Mouse (Mus musculus) heart, embryonic 11.5 days (tissue): ENCODE data around the gene Traip. TPM values are rescaled to one million over a fixed set of nuclear protein-coding genes. Genes with fewer than 3 reads are reported as not detected.

ENCODE experiments used
- ATAC-seq: fragments of 200-750 bp; cut with Nextera tagmentation; replicated peaks from 2 replicates; pipeline ENCODE4 v1.8.0; 2017; ENCODE audit warnings: moderate library complexity; ENCODE audit not compliant: insufficient number of reproducible peaks, low FRiP score, low TSS enrichment
- H3K27ac ChIP-seq: fragments of 300-500 bp; sonication (generic); 2 replicates; pipeline ENCODE4 v1.5.1; 2014; ENCODE audit warnings: mild to moderate bottlenecking, low read depth, low read length
- H3K27me3 ChIP-seq: fragments of 300-500 bp; sonication (generic); 2 replicates; pipeline ENCODE4 v1.6.1; 2014; ENCODE audit warnings: mild to moderate bottlenecking, low read length, mixed read lengths; ENCODE audit not compliant: control insufficient read depth, insufficient read depth
- H3K36me3 ChIP-seq: fragments of 300-500 bp; sonication (generic); 2 replicates; pipeline ENCODE4 v1.6.1; 2014; ENCODE audit warnings: mild to moderate bottlenecking, low read length, moderate library complexity, mixed read lengths; ENCODE audit not compliant: control insufficient read depth, insufficient read depth
- H3K4me1 ChIP-seq: fragments of 300-500 bp; sonication (generic); 2 replicates; pipeline ENCODE4 v1.6.1; 2014; ENCODE audit warnings: low read length; ENCODE audit not compliant: control insufficient read depth, insufficient read depth
- H3K4me2 ChIP-seq: fragments of 300-500 bp; sonication (generic); 2 replicates; pipeline ENCODE4 v1.6.1; 2014; ENCODE audit warnings: mild to moderate bottlenecking, moderate library complexity
- H3K4me3 ChIP-seq: fragments of 300-500 bp; sonication (generic); 2 replicates; pipeline ENCODE4 v1.5.1; 2014; ENCODE audit warnings: low read depth, low read length
- H3K9ac ChIP-seq: fragments of 300-500 bp; sonication (generic); 2 replicates; pipeline ENCODE4 v1.6.1; 2014; ENCODE audit warnings: mild to moderate bottlenecking, low read depth, low read length, moderate library complexity
- H3K9me3 ChIP-seq: fragments of 300-500 bp; sonication (generic); replicated peaks from 2 replicates; pipeline ENCODE4 v1.6.1; 2016; ENCODE audit warnings: low read length; ENCODE audit not compliant: control insufficient read depth
- WGBS: fragments of 180-500 bp; shearing (Covaris S2); extraction: QIAGEN DNeasy Blood & Tissue Kit; methylation state at CpG from one replicate; pipeline ENCODE4 v1.1.7; 2014; ENCODE audit not compliant: insufficient replicate concordance; 5-methylcytosine and 5-hydroxymethylcytosine counted together
- polyA plus RNA-seq: library from polyadenylated mRNA; unstranded; fragments of >200 nt; fragmentation: Nextera tagmentation; extraction: Ambion mirVana; gene quantifications from 2 replicates; pipeline ENCODE4 v1.2.1, GENCODE M21; 2014

Traip gene
- polyA plus RNA-seq, 1 experiment from 2014 or later = 14.5 TPM

DNA sequence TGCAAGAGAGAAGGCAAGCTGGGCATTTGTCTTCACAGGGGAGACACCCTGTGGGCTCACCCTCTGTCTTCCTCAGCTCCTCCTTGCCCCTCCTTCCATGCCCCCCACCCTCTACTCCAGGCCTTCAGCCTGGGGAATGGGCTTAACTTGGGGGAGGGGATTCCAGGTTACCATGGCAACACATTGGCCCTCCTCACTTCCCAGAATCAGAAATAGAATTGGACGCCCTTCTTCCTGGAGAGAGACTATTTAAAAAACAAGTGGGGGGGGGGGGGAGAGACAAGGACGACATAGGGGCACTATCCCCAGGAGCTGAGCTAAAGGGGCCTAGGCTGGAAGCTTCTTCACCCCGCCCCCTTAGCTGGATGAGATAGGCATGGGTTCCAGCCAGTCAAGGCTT lies 24.7 kb upstream of the Traip start:
- no peak overlapping the region for H3K9ac ChIP-seq
- H3K4me3 ChIP-seq = no peak overlapping the region
- no peak overlapping the region for H3K4me2 ChIP-seq
- ATAC-seq = no peak
- no peak overlapping the region for H3K27ac ChIP-seq
- WGBS = 45% methylated on average over 3 of the region's 3 CpGs
- no peaks in the 10 kb centered on the region for H3K9me3 ChIP-seq
- peaks cover 31% of the 10 kb centered on the region for H3K4me1 ChIP-seq
- no peaks in the 10 kb centered on the region for H3K27me3 ChIP-seq
- H3K36me3 ChIP-seq = no peaks in the 10 kb centered on the region

DNA sequence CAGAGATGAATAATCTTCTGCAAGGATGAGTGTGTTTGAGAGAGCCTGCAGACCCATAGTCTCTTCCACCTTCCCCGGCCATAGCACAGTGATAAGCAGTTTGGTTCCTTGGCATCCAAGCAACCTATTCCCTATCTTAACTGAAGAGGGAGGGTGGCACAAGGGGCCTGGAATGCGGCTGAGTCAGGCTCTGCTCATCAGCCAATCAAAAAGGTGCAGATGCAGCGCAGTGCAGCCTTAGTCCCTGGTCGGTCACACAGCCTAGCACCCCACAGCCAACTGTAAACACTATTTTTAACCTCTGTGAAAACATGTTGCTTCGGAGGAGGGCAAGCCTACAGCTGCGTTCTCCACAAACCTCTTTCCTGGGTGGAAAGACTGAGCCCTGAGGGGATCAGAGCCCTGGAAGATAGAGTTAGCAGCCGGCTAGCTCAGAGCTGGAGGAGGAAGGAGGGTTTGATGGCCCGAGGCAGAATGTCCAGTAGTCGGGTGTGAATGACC lies 23.0 kb upstream of the Traip start:
- no peak overlapping the region for H3K9ac ChIP-seq
- no peak overlapping the region for H3K4me3 ChIP-seq
- H3K27me3 ChIP-seq = no peaks in the 10 kb centered on the region
- 20% methylated on average over 9 of the region's 9 CpGs for WGBS
- no peaks in the 10 kb centered on the region for H3K9me3 ChIP-seq
- peak overlapping the region; percentile 29; the same call in 1 of the 2 replicates for H3K27ac ChIP-seq
- peaks cover 31% of the 10 kb centered on the region for H3K4me1 ChIP-seq
- ATAC-seq = no peak
- no peaks in the 10 kb centered on the region for H3K36me3 ChIP-seq
- no peak overlapping the region for H3K4me2 ChIP-seq

DNA sequence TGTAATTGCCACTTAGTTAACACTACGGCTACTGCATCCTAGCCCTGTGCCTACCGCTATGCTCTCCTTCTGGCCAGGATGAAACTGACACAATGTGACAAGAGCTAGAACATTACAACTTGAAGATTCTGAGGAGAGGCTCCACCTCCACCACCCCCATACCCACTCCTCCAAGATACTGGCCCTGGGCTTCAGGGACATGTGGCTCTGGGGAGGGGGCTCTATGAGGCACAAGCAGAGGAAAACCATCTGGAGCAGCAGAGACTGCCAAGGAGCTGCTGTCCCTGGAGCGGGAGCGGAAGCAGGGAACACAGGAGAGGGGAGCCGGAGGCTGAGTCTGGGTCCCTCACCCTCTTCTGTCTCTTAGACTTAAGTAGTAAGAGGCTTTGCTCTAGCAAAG lies 22.2 kb upstream of the Traip start:
- WGBS = 56% methylated on average over 5 of the region's 5 CpGs

DNA sequence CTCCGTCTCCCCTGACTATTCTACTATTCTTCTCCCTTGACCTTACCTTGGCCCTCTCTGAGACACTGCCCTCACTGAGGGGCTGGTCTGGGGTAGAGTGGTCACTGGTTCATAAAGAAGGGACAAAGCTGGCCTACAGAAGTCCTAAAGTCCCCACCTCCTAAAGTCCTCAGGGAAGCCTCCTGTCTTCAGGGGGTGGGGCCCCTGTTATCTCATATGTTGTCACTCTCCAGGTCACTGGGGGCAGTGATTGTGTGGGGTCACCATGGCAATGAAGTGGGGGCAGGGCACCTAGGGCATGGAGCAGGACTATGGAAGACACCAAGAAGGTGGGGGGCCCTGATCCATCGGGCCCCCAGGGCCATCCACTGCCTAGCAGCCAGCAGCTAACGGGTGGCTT lies 21.8 kb upstream of the Traip start, which contains the start of gene Actl11:
Gene Actl11 (plus strand): TSS at position 301 of the 400 bp plus-strand sequence.
- H3K4me2 ChIP-seq = no peak within 1 kb of the TSS
- no peak for ATAC-seq
- no peaks in the 10 kb centered on the region for H3K27me3 ChIP-seq
- H3K27ac ChIP-seq = peak within 1 kb of the TSS; percentile 29; the same call in 1 of the 2 replicates
- H3K4me1 ChIP-seq = peaks cover 31% of the 10 kb centered on the region
- H3K9me3 ChIP-seq = no peaks in the 10 kb centered on the region
- WGBS = 62% methylated on average over 3 of the region's 3 CpGs
- H3K9ac ChIP-seq = no peak within 1 kb of the TSS
- no peak within 1 kb of the TSS for H3K4me3 ChIP-seq
- no peaks in the 10 kb centered on the region for H3K36me3 ChIP-seq

More for the DNA sequence above, 22.2 kb upstream of the Traip start:
- no peaks in the 10 kb centered on the region for H3K27me3 ChIP-seq
- H3K27ac ChIP-seq = no peak overlapping the region
- H3K36me3 ChIP-seq = no peaks in the 10 kb centered on the region
- H3K9ac ChIP-seq = no peak overlapping the region
- ATAC-seq = no peak
- no peak overlapping the region for H3K4me2 ChIP-seq
- H3K4me1 ChIP-seq = peaks cover 31% of the 10 kb centered on the region
- no peaks in the 10 kb centered on the region for H3K9me3 ChIP-seq
- no peak overlapping the region for H3K4me3 ChIP-seq

DNA sequence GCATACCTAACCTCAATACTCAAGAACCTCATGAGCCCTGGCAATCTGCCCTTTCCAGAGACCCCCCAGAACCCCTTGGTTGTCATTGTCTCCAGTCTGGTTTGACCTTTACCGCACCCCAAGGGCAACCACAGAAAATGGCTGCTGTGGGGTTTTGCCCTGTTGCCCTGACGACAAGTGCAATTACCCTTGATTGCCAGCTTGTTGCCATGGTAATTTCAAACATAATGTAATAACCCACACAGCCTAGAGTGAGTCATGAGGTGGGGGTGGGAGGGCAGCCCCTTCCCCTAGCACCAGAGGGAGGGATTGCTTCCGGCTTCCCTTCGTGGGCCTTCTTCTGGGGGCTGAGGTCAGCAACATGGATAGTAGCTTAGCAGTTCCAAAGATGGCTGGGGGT lies 17.7 kb upstream of the Traip start:
- Histone ChIP-seq H3K9ac (no peak overlapping the region), H3K4me3 (no peak overlapping the region), H3K36me3 (no peaks in the 10 kb centered on the region), H3K9me3 (no peaks in the 10 kb centered on the region), H3K27ac (no peak overlapping the region), H3K27me3 (peaks cover 32% of the 10 kb centered on the region), H3K4me1 (peaks cover 26% of the 10 kb centered on the region), H3K4me2 (no peak overlapping the region)
- ATAC-seq = no peak
- WGBS = 77% methylated on average over 4 of the region's 4 CpGs

DNA sequence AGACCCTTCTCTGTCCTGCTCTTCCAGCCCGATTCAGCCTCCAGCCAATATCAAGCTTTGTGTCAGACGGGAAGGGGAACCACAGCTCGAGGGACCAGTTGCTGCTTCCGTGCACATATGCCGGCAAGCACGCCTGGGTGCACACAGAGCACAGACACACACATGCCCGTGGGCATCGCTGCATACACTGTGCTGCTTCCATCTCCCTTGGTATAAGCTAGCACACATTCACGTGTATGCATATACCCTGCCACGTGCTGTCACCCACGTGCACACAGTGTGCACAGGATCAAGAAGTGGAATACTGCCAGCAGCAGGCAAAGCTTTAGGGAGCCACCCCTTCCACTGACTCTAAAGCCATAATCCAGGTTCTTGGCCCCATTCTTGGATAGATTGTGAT lies 15.8 kb upstream of the Traip start:
- 81% methylated on average over 11 of the region's 11 CpGs for WGBS
- Histone ChIP-seq H3K36me3 (no peaks in the 10 kb centered on the region), H3K9ac (no peak overlapping the region), H3K9me3 (no peaks in the 10 kb centered on the region), H3K4me1 (peaks cover 12% of the 10 kb centered on the region), H3K4me3 (no peak overlapping the region), H3K4me2 (no peak overlapping the region), H3K27ac (no peak overlapping the region), H3K27me3 (peaks cover 46% of the 10 kb centered on the region)
- ATAC-seq = no peak

DNA sequence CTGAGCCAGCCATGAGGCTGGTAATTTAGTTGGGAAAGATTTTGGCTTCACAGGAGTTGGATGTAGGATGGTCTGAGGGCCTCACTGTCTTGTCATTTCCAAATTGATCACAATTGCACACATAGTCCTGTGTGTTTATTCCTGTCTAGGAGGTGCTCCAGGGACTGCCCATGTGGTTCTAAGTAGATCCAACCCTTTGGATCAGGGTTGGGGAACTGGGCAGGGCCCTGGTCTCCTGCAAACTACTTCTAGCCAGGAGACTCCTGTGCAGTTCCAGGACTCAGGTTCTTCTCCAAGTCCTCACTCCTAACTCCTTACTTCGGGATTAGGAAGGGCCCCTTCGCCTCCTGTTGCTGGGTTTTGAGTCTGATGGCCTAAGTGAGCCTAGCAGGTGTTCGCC lies 14.6 kb upstream of the Traip start, which contains the start of gene Camkv:
Gene Camkv (plus strand): TSS at position 301 of the 400 bp plus-strand sequence.
- Histone ChIP-seq H3K27me3 (peaks cover 53% of the 10 kb centered on the region), H3K9me3 (no peaks in the 10 kb centered on the region), H3K4me1 (peaks cover 12% of the 10 kb centered on the region), H3K36me3 (no peaks in the 10 kb centered on the region), H3K4me3 (peak within 1 kb of the TSS; percentile 53), H3K27ac (no peak within 1 kb of the TSS), H3K9ac (peak within 1 kb of the TSS; percentile 56), H3K4me2 (peak within 1 kb of the TSS; percentile 91)
- ATAC-seq = no peak
- WGBS = 12% methylated on average over 3 of the region's 3 CpGs

DNA sequence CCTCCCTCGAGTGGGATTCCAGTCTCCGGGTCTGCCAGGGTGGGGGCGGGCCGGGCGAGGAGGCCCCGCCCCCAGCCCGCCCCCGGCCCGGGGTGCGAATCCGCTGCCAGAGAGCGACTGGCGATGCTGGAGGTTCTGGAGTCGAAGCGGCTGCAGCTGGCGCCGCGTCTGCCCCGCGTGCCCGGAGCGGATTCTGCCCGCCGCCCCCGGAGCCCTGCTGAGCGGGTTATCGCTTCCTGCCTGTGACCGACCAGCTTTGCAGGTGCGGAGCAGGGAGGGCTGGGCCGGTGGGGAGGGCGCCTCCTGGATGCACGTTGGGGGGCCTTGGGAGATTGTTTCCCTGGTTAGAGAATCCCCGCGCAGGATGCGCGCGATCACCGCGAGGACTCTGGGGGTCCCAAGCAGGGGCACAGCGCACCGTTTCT lies 14.1 kb upstream of the Traip start:
- H3K27me3 ChIP-seq = peaks cover 53% of the 10 kb centered on the region
- peak overlapping the region; percentile 53 for H3K4me3 ChIP-seq
- under 1% methylated on average over 41 of the region's 41 CpGs for WGBS

DNA sequence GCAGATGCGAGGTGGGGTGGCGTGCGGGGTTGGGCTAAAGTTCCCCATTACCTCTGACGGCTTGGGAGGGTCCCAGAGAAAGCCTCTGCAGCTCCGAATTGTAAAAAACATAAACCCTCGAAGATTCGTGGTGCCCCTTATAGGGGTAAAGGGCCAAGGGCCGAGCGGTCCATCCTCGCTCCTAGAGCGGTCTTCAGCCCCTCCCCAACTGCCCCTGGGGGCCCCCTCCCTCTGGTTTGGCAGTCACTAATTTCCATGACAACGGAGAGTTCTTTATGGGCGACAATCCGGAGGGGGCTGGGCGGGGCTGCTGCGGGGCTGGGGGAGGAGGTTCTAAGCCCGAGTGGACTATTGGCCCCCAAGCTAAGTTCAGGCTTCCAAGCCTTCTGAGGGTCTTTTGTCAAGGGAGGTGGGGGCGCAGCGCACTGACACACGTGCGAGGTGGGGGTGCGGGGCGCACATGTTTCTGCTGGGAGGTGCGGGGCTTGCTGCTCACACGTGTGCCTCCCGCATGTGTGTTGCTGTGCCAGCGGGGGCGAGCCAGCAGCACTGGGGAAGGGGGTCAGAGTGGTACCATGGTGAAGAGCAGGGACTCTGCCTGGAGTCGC lies 13.6 kb upstream of the Traip start:
- peaks cover 12% of the 10 kb centered on the region for H3K4me1 ChIP-seq
- no peaks in the 10 kb centered on the region for H3K36me3 ChIP-seq
- peak overlapping the region; percentile 53 for H3K4me3 ChIP-seq
- ATAC-seq = no peak
- WGBS = 3% methylated on average over 29 of the region's 29 CpGs
- peak overlapping the region; percentile 91 for H3K4me2 ChIP-seq
- H3K27me3 ChIP-seq = peaks cover 53% of the 10 kb centered on the region
- no peaks in the 10 kb centered on the region for H3K9me3 ChIP-seq
- H3K9ac ChIP-seq = peak overlapping the region; percentile 56
- H3K27ac ChIP-seq = no peak overlapping the region

More for the DNA sequence above, 14.1 kb upstream of the Traip start:
- Histone ChIP-seq H3K9me3 (no peaks in the 10 kb centered on the region), H3K9ac (peak overlapping the region; percentile 56), H3K27ac (no peak overlapping the region), H3K36me3 (no peaks in the 10 kb centered on the region), H3K4me2 (peak overlapping the region; percentile 91), H3K4me1 (peaks cover 12% of the 10 kb centered on the region)
- no peak for ATAC-seq
